Mouse (Mus musculus) layer of hippocampus, postnatal 25 days (tissue): ENCODE data around the gene Mrc1. TPM values are rescaled to one million over a fixed set of nuclear protein-coding genes. Genes with fewer than 3 reads are reported as not detected.
"Not testable (repeated sequence)": the region's sequence is repeated elsewhere in the genome, so short reads cannot be mapped to it uniquely, and the experiment has no call there.

Experiments
- DNase-seq, 2 experiments: peaks; one replicate each; pipeline ENCODE4 v3.0.0; 2022; ENCODE audit warnings: mixed read lengths in 2 of 2, low spot score in 1 of 2; ENCODE audit errors: extremely low spot score in 1 of 2
- total RNA-seq, 2 experiments: library from RNA; stranded (reverse); gene quantifications; 2 replicates each; pipeline ENCODE4 v1.2.3; 2021

Gene Mrc1
- total RNA-seq, result 1 to 10 TPM; 3.7 TPM

GRCm38 (mm10) chr2:14229149-14229548 is at the start of gene Mrc1:
Gene Mrc1, plus strand, starts transcription at chr2:14229392.
- DNase-seq, result no peak

GRCm38 (mm10) chr2:14184375-14184774 is 44.8 kb upstream of the Mrc1 start:
- DNase-seq, result no peak

GRCm38 (mm10) chr2:14190684-14191083 is 38.5 kb upstream of the Mrc1 start:
- DNase-seq, result no peak

DNA sequence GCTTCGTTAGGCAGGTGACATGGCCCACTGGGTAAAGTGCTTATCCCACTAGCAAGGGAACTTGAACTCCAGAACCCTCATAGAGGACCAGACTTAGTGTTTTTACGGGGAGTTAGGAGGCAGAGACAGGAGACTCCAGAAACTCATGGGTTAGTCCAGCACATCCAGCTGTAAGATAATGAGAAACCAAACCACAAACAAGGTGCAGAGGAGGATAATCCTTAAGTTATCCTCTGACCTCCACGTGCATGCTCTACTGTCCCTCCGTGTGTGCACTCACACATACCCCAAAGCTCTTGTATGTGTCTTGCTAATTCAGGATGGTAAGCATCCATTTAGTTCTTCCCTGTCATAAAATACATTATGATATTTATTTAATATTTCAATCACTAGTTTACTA is 37.6 kb upstream of the Mrc1 start:
- DNase-seq, result no peak

GRCm38 (mm10) chr2:14192046-14192445 is 37.1 kb upstream of the Mrc1 start:
- DNase-seq, result no peak

GRCm38 (mm10) chr2:14198325-14198903 is 30.8 kb upstream of the Mrc1 start:
- not testable (repeated sequence) for DNase-seq

GRCm38 (mm10) chr2:14199621-14200020 is 29.6 kb upstream of the Mrc1 start:
- no peak for DNase-seq

DNA sequence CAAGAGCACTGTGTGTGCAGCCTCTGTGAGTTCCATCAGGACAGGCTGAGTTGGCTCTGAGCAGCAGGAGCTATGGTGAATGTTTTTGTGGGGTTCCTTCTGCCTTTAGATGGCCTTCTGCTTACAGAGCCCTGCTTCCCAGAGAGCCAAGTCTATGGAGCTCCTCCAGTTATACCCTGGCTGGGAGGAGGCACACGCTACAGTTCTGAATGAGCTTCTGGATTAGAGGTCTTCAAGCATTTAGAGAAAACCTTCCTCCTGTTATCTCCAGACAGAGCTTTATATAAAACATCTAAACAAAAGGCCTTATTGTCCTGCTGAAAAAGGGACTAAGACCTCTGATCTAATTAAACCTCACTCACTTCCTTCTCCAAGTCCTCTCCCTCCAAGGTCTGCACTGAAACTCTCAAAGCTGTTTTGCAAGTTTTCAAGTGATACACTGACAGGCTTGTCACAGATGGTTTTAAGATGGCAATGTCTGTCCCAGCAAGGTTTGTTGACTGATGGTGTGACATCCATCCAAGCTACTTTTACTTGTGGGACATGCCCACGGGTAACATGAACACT is 28.2 kb upstream of the Mrc1 start:
- DNase-seq, result not testable (repeated sequence)

- no peak for DNase-seq
These were observed 24.9 kb upstream of the Mrc1 start for GRCm38 (mm10) chr2:14204308-14204707.

- DNase-seq, result no peak
These were observed 22.4 kb upstream of the Mrc1 start for GRCm38 (mm10) chr2:14206798-14207197.

- no peak for DNase-seq
These were observed 18.5 kb upstream of the Mrc1 start for GRCm38 (mm10) chr2:14210731-14211130.

DNA sequence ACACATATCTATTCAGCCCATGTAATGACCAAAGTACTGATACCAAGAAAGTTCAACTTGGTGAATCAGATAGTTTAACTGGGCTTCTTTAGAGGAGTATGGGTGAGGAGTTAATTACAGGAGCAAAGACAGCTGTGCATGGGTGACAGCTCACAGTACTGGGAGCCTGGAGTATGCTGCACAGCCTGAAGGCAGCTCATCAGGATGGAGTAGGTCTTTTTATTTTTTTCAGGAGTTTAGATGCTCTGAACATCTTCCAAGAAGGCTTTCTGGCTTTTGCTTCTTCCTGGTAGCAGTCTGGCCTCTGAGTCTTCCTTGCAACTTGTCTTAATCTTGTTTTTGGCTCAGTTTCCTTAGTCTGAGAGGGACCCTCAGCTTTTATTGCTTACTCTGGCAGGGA is 17.6 kb upstream of the Mrc1 start:
- no peak for DNase-seq

- DNase-seq, result no peak
These were observed 14.4 kb upstream of the Mrc1 start for GRCm38 (mm10) chr2:14214764-14215163.

DNA sequence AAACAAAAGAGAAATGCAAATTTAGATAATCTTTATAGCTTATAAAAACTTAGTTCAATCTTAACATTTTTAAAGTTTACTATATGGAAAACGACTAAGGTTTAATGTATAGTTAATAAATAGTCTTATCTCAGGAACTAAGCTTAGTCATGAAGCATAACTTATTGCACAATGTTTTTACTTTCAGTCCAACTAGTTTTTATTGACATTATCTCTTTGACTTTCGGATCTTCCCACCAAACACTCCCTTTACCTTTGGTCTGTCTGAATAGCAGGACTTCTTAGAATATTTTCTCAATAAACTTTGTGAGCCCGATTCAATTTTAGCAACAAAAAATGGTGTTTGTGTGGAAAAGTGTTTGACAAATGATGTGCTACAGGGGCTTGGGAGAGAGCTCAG is 12.5 kb upstream of the Mrc1 start:
- no peak for DNase-seq

DNA sequence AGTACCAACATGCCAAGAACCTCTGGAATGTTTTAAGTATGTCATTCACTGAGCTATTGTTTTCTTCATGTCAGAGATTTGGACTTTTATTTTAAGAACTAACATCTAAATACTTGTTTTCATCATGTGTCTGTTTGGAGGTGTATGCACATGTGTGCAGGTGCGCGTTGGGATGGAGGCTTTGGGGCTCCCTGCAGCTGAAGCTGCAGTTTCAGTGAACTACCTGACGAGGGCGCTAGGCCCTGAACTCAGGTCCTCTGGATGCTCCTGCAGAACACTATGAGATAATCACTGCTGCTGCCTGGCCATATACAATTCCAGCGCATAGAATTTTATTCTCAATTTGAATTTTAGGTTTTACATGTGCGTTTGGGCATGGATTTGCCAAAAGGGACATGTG is 11.1 kb upstream of the Mrc1 start:
- no peak for DNase-seq

- no peak for DNase-seq
These were observed 4.8 kb upstream of the Mrc1 start for GRCm38 (mm10) chr2:14224387-14224786.

DNA sequence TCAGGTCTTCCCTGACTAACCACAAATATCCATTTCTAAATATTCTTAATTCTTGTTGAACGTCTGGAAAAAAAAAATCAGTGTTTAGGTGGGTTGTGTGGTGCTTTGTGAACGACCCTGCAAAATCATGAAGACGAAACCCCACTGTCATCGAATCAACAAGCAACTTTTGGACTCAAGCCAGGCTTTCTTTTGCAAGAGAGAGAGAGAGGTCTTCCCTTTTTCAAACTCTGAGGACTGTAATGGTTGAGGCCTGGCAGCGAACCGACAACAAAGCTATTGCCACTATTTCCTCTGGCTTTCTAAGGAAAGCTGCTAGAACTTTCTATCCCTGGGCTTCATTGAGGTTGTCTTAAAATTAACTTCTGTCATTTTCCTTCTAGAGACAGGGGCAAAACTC is 697 bp upstream of the Mrc1 start:
- no peak for DNase-seq

- DNase-seq, result no peak
These were observed 787 bp downstream of the Mrc1 start for GRCm38 (mm10) chr2:14229979-14230378.

- DNase-seq, result no peak
These were observed 3.7 kb downstream of the Mrc1 start for GRCm38 (mm10) chr2:14232897-14233296.

- DNase-seq, result no peak
These were observed 4.8 kb downstream of the Mrc1 start for GRCm38 (mm10) chr2:14233983-14234382.

GRCm38 (mm10) chr2:14235319-14235718 is 6.1 kb downstream of the Mrc1 start:
- no peak for DNase-seq

GRCm38 (mm10) chr2:14236920-14237319 is 7.7 kb downstream of the Mrc1 start:
- DNase-seq, result no peak

DNA sequence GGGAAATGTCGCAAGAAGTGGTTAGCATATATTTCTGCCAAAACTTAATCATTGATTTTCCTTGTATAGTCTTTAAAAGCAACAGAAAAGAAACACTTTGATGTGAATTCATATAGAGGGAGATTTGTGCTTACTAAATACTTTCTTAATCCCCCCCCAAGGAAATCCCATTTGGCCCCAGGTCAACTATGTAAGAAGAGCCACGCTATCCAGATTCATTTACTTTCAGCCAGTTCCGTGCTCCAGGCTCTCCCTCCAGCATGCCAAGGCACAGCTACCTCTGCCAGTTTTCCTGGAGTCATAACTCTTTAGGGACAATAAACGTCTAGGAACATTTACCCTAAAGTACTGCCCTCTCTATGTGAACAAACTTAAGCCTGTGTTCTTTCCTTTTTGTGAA is 8.5 kb downstream of the Mrc1 start:
- no peak for DNase-seq
